Mouse (Mus musculus): ENCODE data around the gene Gpd2.

Gpd2 gene

GRCm38 (mm10) chr2:57237475-57237919 lies at the start of gene Gpd2:
TSS of gene Gpd2 (plus strand) at chr2:57237635.
- peak in 1 of 2 experiments; percentile 46 for DNase-seq (ENCODE audit: low spot score in 2 of 2)

GRCm38 (mm10) chr2:57188237-57188636 lies 49.2 kb upstream of the Gpd2 start:
- no peak for DNase-seq (ENCODE audit: low spot score in 2 of 2)

GRCm38 (mm10) chr2:57190884-57191283 lies 46.6 kb upstream of the Gpd2 start:
- DNase-seq (ENCODE audit: low spot score in 2 of 2): no peak

- no peak for DNase-seq (ENCODE audit: low spot score in 2 of 2)
These were observed 38.4 kb upstream of the Gpd2 start for GRCm38 (mm10) chr2:57199046-57199445.

- DNase-seq (ENCODE audit: low spot score in 2 of 2): no peak
These were observed 28.9 kb upstream of the Gpd2 start for GRCm38 (mm10) chr2:57208472-57209083.

GRCm38 (mm10) chr2:57211049-57212001 lies 26.1 kb upstream of the Gpd2 start:
- DNase-seq (ENCODE audit: low spot score in 2 of 2): no peak

- no peak for DNase-seq (ENCODE audit: low spot score in 2 of 2)
These were observed 24.1 kb upstream of the Gpd2 start for GRCm38 (mm10) chr2:57213364-57213763.

- no peak for DNase-seq (ENCODE audit: low spot score in 2 of 2)
These were observed 14.0 kb upstream of the Gpd2 start for GRCm38 (mm10) chr2:57223288-57224026.

- no peak for DNase-seq (ENCODE audit: low spot score in 2 of 2)
These were observed 12.2 kb upstream of the Gpd2 start for GRCm38 (mm10) chr2:57225236-57225635.

GRCm38 (mm10) chr2:57227425-57227824 lies 10.0 kb upstream of the Gpd2 start:
- DNase-seq (ENCODE audit: low spot score in 2 of 2): no peak

GRCm38 (mm10) chr2:57229647-57230240 lies 7.7 kb upstream of the Gpd2 start:
- DNase-seq (ENCODE audit: low spot score in 2 of 2): no peak

GRCm38 (mm10) chr2:57231432-57231831 lies 6.0 kb upstream of the Gpd2 start:
- no peak for DNase-seq (ENCODE audit: low spot score in 2 of 2)

GRCm38 (mm10) chr2:57232328-57232727 lies 5.1 kb upstream of the Gpd2 start:
- no peak for DNase-seq (ENCODE audit: low spot score in 2 of 2)

GRCm38 (mm10) chr2:57236246-57236645 lies 1.2 kb upstream of the Gpd2 start:
- DNase-seq (ENCODE audit: low spot score in 2 of 2): no peak

- DNase-seq (ENCODE audit: low spot score in 2 of 2): no peak
These were observed 409 bp upstream of the Gpd2 start for GRCm38 (mm10) chr2:57237026-57237425.

- peak; percentile 57 to 68 for DNase-seq (ENCODE audit: low spot score in 2 of 2)
These were observed 632 bp downstream of the Gpd2 start for GRCm38 (mm10) chr2:57237920-57238613.

GRCm38 (mm10) chr2:57238614-57239165 lies 1.3 kb downstream of the Gpd2 start:
- DNase-seq (ENCODE audit: low spot score in 2 of 2): no peak

- DNase-seq (ENCODE audit: low spot score in 2 of 2): no peak
These were observed 1.9 kb downstream of the Gpd2 start for GRCm38 (mm10) chr2:57239356-57239755.

GRCm38 (mm10) chr2:57243987-57244386 lies 6.6 kb downstream of the Gpd2 start:
- no peak for DNase-seq (ENCODE audit: low spot score in 2 of 2)

- no peak for DNase-seq (ENCODE audit: low spot score in 2 of 2)
These were observed 8.4 kb downstream of the Gpd2 start for GRCm38 (mm10) chr2:57245721-57246328.
